ENCODE assay signal across 20 mouse cellular contexts in the genomic region with DNA sequence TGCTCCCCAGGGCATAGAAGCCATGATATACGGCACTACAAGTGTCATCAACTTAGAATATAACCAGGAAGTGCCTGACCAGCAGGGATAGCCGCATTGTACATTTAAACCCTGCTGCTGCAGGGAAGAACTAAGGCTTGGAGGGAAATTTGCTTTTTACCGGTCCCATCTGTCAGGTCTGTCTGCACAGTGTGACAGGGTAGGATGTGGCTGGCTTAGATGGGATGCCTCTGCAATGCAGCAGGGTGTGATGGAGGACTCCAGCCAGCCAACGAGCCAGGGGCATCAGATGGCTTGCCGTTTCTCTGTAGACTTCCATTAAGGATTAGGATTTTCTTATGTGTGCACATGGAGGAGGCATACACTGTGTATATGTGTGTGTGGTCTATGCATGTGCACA.
A peak's percentile ranks its signal among the peaks of the same experiment; 100 is the strongest.
DNase-seq lines count a peak whose midpoint lies in the region; ATAC-seq and TF ChIP-seq lines count a peak whose summit lies in the region.
"Had no signal": no experiment of that assay in that cellular context is flagged by ENCODE, and none has a peak within 500 bp of the region (broad histone marks: within the 10 kb centered on the region; RNA-seq: fewer than 3 reads in every experiment).

No protein-coding gene starts in this region.

- ATAC-seq in forebrain, postnatal 0 days = 0 out of 2 replicates have a peak, but pooled peaks have one; percentile 14
- ATAC-seq in forebrain, embryonic 12.5 days (ENCODE audit: low FRiP score) = no peak
- no peak for ATAC-seq in megakaryocyte, adult 5-6 weeks (ENCODE audit: poor library complexity, severe bottlenecking)
- no peak for ATAC-seq in kidney, embryonic 14.5 days (ENCODE audit: low FRiP score, low TSS enrichment)
- ATAC-seq: intestine, embryonic 16.5 days; midbrain, embryonic 15.5 days had no signal

- H3K27me3 ChIP-seq in forebrain, postnatal 0 days (ENCODE audit: insufficient read depth, low read length) = no peaks in the 10 kb centered on the region
- H3K27me3 ChIP-seq in forebrain, embryonic 12.5 days = no peaks in the 10 kb centered on the region
- no peaks in the 10 kb centered on the region for H3K27me3 ChIP-seq in megakaryocyte, embryonic 14.5 days (replicated peaks)
- no peaks in the 10 kb centered on the region for H3K27me3 ChIP-seq in kidney, embryonic 14.5 days (ENCODE audit: control insufficient read depth, insufficient read depth, low read length)
- H3K27me3 ChIP-seq: heart, embryonic 13.5 days; hindbrain, embryonic 15.5 days; lung, embryonic 15.5 days had no signal

- no peak overlapping the region for H3K27ac ChIP-seq in forebrain, postnatal 0 days (ENCODE audit: low read depth, low read length)
- no peak overlapping the region for H3K27ac ChIP-seq in forebrain, embryonic 12.5 days
- H3K27ac ChIP-seq in kidney, embryonic 14.5 days (ENCODE audit: low read depth, low read length) = no peak overlapping the region
- H3K27ac ChIP-seq: heart, embryonic 13.5 days; hindbrain, embryonic 15.5 days; liver, embryonic 14.5 days; lung, embryonic 15.5 days; macrophage; midbrain, embryonic 15.5 days had no signal

- no peak overlapping the region for H3K9ac ChIP-seq in forebrain, postnatal 0 days
- no peak overlapping the region for H3K9ac ChIP-seq in forebrain, embryonic 12.5 days
- no peak overlapping the region for H3K9ac ChIP-seq in kidney, embryonic 14.5 days (ENCODE audit: low read depth, low read length)
- H3K9ac ChIP-seq: heart, embryonic 13.5 days; hindbrain, embryonic 15.5 days; liver, embryonic 14.5 days; lung, embryonic 15.5 days; midbrain, embryonic 15.5 days had no signal

- no peaks in the 10 kb centered on the region for H3K36me3 ChIP-seq in forebrain, postnatal 0 days (ENCODE audit: insufficient read depth)
- H3K36me3 ChIP-seq in forebrain, embryonic 12.5 days (replicated peaks) = no peaks in the 10 kb centered on the region
- no peaks in the 10 kb centered on the region for H3K36me3 ChIP-seq in megakaryocyte, embryonic 14.5 days (replicated peaks; ENCODE audit: low read length)
- no peaks in the 10 kb centered on the region for H3K36me3 ChIP-seq in kidney, embryonic 14.5 days (ENCODE audit: control insufficient read depth, insufficient read depth, low read length)
- H3K36me3 ChIP-seq: G1E; heart, embryonic 13.5 days; hindbrain, embryonic 15.5 days; lung, embryonic 15.5 days; midbrain, embryonic 15.5 days had no signal

- H3K4me1 ChIP-seq in forebrain, postnatal 0 days (ENCODE audit: insufficient read depth) = no peaks in the 10 kb centered on the region
- H3K4me1 ChIP-seq in forebrain, embryonic 12.5 days = peaks cover 7% of the 10 kb centered on the region
- no peaks in the 10 kb centered on the region for H3K4me1 ChIP-seq in megakaryocyte, embryonic 14.5 days
- no peaks in the 10 kb centered on the region for H3K4me1 ChIP-seq in kidney, embryonic 14.5 days (ENCODE audit: control insufficient read depth, insufficient read depth, low read length)
- H3K4me1 ChIP-seq: heart, embryonic 13.5 days; lung, embryonic 15.5 days; midbrain, embryonic 15.5 days had no signal

- no peak overlapping the region for H3K4me2 ChIP-seq in forebrain, postnatal 0 days (ENCODE audit: low read depth)
- H3K4me2 ChIP-seq in forebrain, embryonic 12.5 days = no peak overlapping the region
- no peak overlapping the region for H3K4me2 ChIP-seq in kidney, embryonic 14.5 days (replicated peaks; ENCODE audit: low read depth, low read length)
- H3K4me2 ChIP-seq: heart, embryonic 13.5 days; hindbrain, embryonic 15.5 days; lung, embryonic 15.5 days; midbrain, embryonic 15.5 days had no signal

- WGBS in forebrain, postnatal 0 days = 51% methylated on average over 5 of the region's 5 CpGs
- 76% methylated on average over 5 of the region's 5 CpGs for WGBS in forebrain, embryonic 12.5 days
- WGBS in kidney, embryonic 14.5 days = 67% methylated on average over 5 of the region's 5 CpGs

- H3K9me3 ChIP-seq in forebrain, postnatal 0 days (ENCODE audit: low read length) = no peaks in the 10 kb centered on the region
- no peaks in the 10 kb centered on the region for H3K9me3 ChIP-seq in forebrain, embryonic 12.5 days
- peaks cover 83% of the 10 kb centered on the region for H3K9me3 ChIP-seq in megakaryocyte, embryonic 14.5 days
- H3K9me3 ChIP-seq in kidney, embryonic 14.5 days (ENCODE audit: control insufficient read depth, low read length) = no peaks in the 10 kb centered on the region
- H3K9me3 ChIP-seq: hindbrain, embryonic 15.5 days; lung, embryonic 15.5 days; midbrain, embryonic 15.5 days had no signal

- no peak for TF ChIP-seq CTCF in forebrain, postnatal 0 days (IDR thresholded peaks at IDR 0.05; ENCODE audit: low read depth)

- no peak for DNase-seq in forebrain, postnatal 0 days
- DNase-seq in cerebellum, adult 11-12 months = peak; percentile 84
- peak; percentile 56 to 77 for DNase-seq in cerebellum, postnatal 14 days
- no peak for DNase-seq in gastrocnemius, postnatal 10 days
- DNase-seq: adrenal gland, postnatal 25 days; heart, adult 18-20 months; heart, postnatal 36 days; right cerebral cortex, adult 18-20 months had no signal

- no peak overlapping the region for H3K4me3 ChIP-seq in forebrain, postnatal 0 days (ENCODE audit: low read depth, low read length)
- H3K4me3 ChIP-seq in forebrain, embryonic 12.5 days (replicated peaks) = no peak overlapping the region
- H3K4me3 ChIP-seq in megakaryocyte, embryonic 14.5 days (replicated peaks) = peak overlapping the region; percentile 38
- no peak overlapping the region for H3K4me3 ChIP-seq in kidney, embryonic 14.5 days (ENCODE audit: low read length)
- H3K4me3 ChIP-seq: heart, embryonic 13.5 days; hindbrain, embryonic 15.5 days; lung, embryonic 15.5 days; midbrain, embryonic 15.5 days had no signal

Comparison
In these comparisons a context has a peak if more than half of its experiments do, and no peak if none do; other contexts are left out.
1. DNase-seq: peak in cerebellum, adult 11-12 months (single experiment) and cerebellum, postnatal 14 days (2 of 2); none in forebrain, postnatal 0 days (single experiment) and gastrocnemius, postnatal 10 days (single experiment).